Comparison of ENCODE assay signal across 20 mouse cellular contexts in genomic region chr13:104963716-104964115, GRCm38 (mm10).
A peak's percentile ranks its signal among the peaks of the same experiment; 100 is the strongest.
DNase-seq lines count a peak whose midpoint lies in the region; ATAC-seq and TF ChIP-seq lines count a peak whose summit lies in the region.
"Had no signal": no experiment of that assay in that cellular context is flagged by ENCODE, and none has a peak within 500 bp of the region (broad histone marks: within the 10 kb centered on the region; RNA-seq: fewer than 3 reads in every experiment).

No protein-coding gene starts in this region.

- no peak for ATAC-seq in heart, embryonic 11.5 days (replicated peaks; ENCODE audit: insufficient number of reproducible peaks, low FRiP score, low TSS enrichment)

- no peaks in the 10 kb centered on the region for H3K27me3 ChIP-seq in heart, embryonic 11.5 days (ENCODE audit: control insufficient read depth, insufficient read depth, low read length)
- H3K27me3 ChIP-seq: embryonic facial prominence, embryonic 13.5 days; embryonic facial prominence, embryonic 15.5 days; forebrain, embryonic 12.5 days had no signal

- no peak overlapping the region for H3K9ac ChIP-seq in heart, embryonic 11.5 days (ENCODE audit: low read depth, low read length)
- H3K9ac ChIP-seq: embryonic facial prominence, embryonic 13.5 days; embryonic facial prominence, embryonic 15.5 days; forebrain, embryonic 12.5 days had no signal

- H3K27ac ChIP-seq in heart, embryonic 11.5 days (ENCODE audit: low read depth, low read length), result no peak overlapping the region
- peak overlapping the region; percentile 48 for H3K27ac ChIP-seq in left cerebral cortex, adult 2 months
- H3K27ac ChIP-seq: embryonic facial prominence, embryonic 13.5 days; embryonic facial prominence, embryonic 15.5 days; forebrain, embryonic 10.5 days; forebrain, embryonic 12.5 days had no signal

- no peak overlapping the region for H3K4me2 ChIP-seq in heart, embryonic 11.5 days
- H3K4me2 ChIP-seq: embryonic facial prominence, embryonic 13.5 days; embryonic facial prominence, embryonic 15.5 days; forebrain, embryonic 12.5 days had no signal

- H3K9me3 ChIP-seq in heart, embryonic 11.5 days (replicated peaks; ENCODE audit: control insufficient read depth, low read length), result no peaks in the 10 kb centered on the region
- H3K9me3 ChIP-seq: embryonic facial prominence, embryonic 13.5 days; embryonic facial prominence, embryonic 15.5 days; forebrain, embryonic 10.5 days; forebrain, embryonic 12.5 days had no signal

- TF ChIP-seq CTCF in left cerebral cortex, adult 2 months (IDR thresholded peaks at IDR 0.05), result no peak

- peak; percentile 43 to 44 for DNase-seq in cerebellum, postnatal 10 days
- DNase-seq in cerebellum, adult 18-20 months, result no peak
- peak; percentile 51 for DNase-seq in heart, adult 11 months
- no peak for DNase-seq in left cerebral cortex, adult 2 months (ENCODE audit: extremely low spot score in 1 of 2, low spot score in 2 of 2)
- no peak for DNase-seq in left cerebral cortex, postnatal 14 days (ENCODE audit: low spot score in 2 of 2)
- DNase-seq in brain, adult 2 months (ENCODE audit: low read depth, low spot score), result peak; percentile 57
- DNase-seq in adrenal gland, postnatal 25 days, result no peak
- DNase-seq: adrenal gland, adult 2 months; adrenal gland, postnatal 10 days; adrenal gland, postnatal 36 days; cerebellum, adult 11-12 months; cerebellum, adult 9-10 months; cerebellum, postnatal 36 days; embryo, embryonic 11 days had no signal

- 69% methylated on average over 4 of the region's 4 CpGs for WGBS in heart, embryonic 11.5 days (ENCODE audit: insufficient replicate concordance)

- no peaks in the 10 kb centered on the region for H3K4me1 ChIP-seq in heart, embryonic 11.5 days (ENCODE audit: control insufficient read depth, insufficient read depth, low read length)

- no peaks in the 10 kb centered on the region for H3K36me3 ChIP-seq in heart, embryonic 11.5 days (ENCODE audit: control insufficient read depth, insufficient read depth, low read length)
- H3K36me3 ChIP-seq: embryonic facial prominence, embryonic 13.5 days; embryonic facial prominence, embryonic 15.5 days; forebrain, embryonic 10.5 days; forebrain, embryonic 12.5 days had no signal

- intact Hi-C loops in left cerebral cortex, adult 2 months (cut with DNase I), result loop anchor here (1.0 to 2.0 kb wide), 2 partner anchors 75 to 91 kb away; partner anchors contain the start of gene Rgs7bp
- intact Hi-C loops in left cerebral cortex, postnatal 14 days (cut with DNase I), result loop anchor here (5.0 kb wide), 2 partner anchors 74 to 89 kb away; partner anchors contain the start of gene Rgs7bp

- no peak overlapping the region for H3K4me3 ChIP-seq in heart, embryonic 11.5 days (ENCODE audit: low read depth, low read length)
- H3K4me3 ChIP-seq in left cerebral cortex, adult 2 months, result no peak overlapping the region
- H3K4me3 ChIP-seq: embryonic facial prominence, embryonic 13.5 days; embryonic facial prominence, embryonic 15.5 days; erythroblast, embryonic 14.5 days; forebrain, embryonic 10.5 days; forebrain, embryonic 12.5 days had no signal

Comparison
In these comparisons a context has a peak if more than half of its experiments do, and no peak if none do; other contexts are left out.
1. DNase-seq: peak in cerebellum, postnatal 10 days (2 of 2), heart, adult 11 months (single experiment) and brain, adult 2 months (single experiment); none in cerebellum, adult 18-20 months (0 of 2), left cerebral cortex, adult 2 months (0 of 2), left cerebral cortex, postnatal 14 days (0 of 2) and adrenal gland, postnatal 25 days (single experiment).